Mouse (Mus musculus) midbrain, embryonic 15.5 days (tissue): ENCODE measurements around the gene Shank2. TPM values are rescaled to one million over a fixed set of nuclear protein-coding genes. Genes with fewer than 3 reads are reported as not detected.

ENCODE experiments used
- ATAC-seq: fragments of 200-750 bp; cut with Nextera tagmentation; replicated peaks from 2 replicates; pipeline ENCODE4 v1.8.0; 2017; ENCODE audit warnings: moderate TSS enrichment
- H3K27ac ChIP-seq: fragments of 300-500 bp; sonication (generic); 2 replicates; pipeline ENCODE4 v1.5.1; 2015; ENCODE audit warnings: mild to moderate bottlenecking, inconsistent platforms
- H3K27me3 ChIP-seq: fragments of 300-500 bp; sonication (generic); replicated peaks from 2 replicates; pipeline ENCODE4 v1.6.1; 2015; ENCODE audit warnings: inconsistent platforms
- H3K36me3 ChIP-seq: fragments of 300-500 bp; sonication (generic); replicated peaks from 2 replicates; pipeline ENCODE4 v1.6.1; 2015; ENCODE audit warnings: inconsistent platforms
- H3K4me1 ChIP-seq: fragments of 300-500 bp; sonication (generic); 2 replicates; pipeline ENCODE4 v1.6.1; 2015; ENCODE audit warnings: inconsistent platforms
- H3K4me2 ChIP-seq: fragments of 300-500 bp; sonication (generic); 2 replicates; pipeline ENCODE4 v1.6.1; 2015; ENCODE audit warnings: inconsistent platforms, mild to moderate bottlenecking, moderate library complexity
- H3K4me3 ChIP-seq: fragments of 300-500 bp; sonication (generic); 2 replicates; pipeline ENCODE4 v1.5.1; 2015; ENCODE audit warnings: mild to moderate bottlenecking, inconsistent platforms
- H3K9ac ChIP-seq: fragments of 300-500 bp; sonication (generic); 2 replicates; pipeline ENCODE4 v1.6.1; 2015; ENCODE audit warnings: mild to moderate bottlenecking, inconsistent platforms
- H3K9me3 ChIP-seq: fragments of 300-500 bp; sonication (generic); 2 replicates; pipeline ENCODE4 v1.6.1; 2016; ENCODE audit warnings: inconsistent platforms
- WGBS: fragments of 180-500 bp; shearing (Covaris S2); methylation state at CpG from one replicate; pipeline ENCODE4 v1.1.7; 2015; ENCODE audit warnings: mixed read lengths; 5-methylcytosine and 5-hydroxymethylcytosine counted together
- polyA plus RNA-seq: library from polyadenylated mRNA; unstranded; fragments of >200 nt; fragmentation: Nextera tagmentation; extraction: Ambion mirVana; gene quantifications from 2 replicates; pipeline ENCODE4 v1.2.1, GENCODE M21; 2015

The Shank2 gene
- polyA plus RNA-seq, 1 experiment from 2014 or later = 10.5 TPM

- Histone ChIP-seq H3K27ac (no peak overlapping the region), H3K9me3 (no peaks in the 10 kb centered on the region), H3K36me3 (no peaks in the 10 kb centered on the region), H3K9ac (no peak overlapping the region), H3K4me2 (no peak overlapping the region), H3K27me3 (no peaks in the 10 kb centered on the region), H3K4me1 (peaks cover 10% of the 10 kb centered on the region; the same call in 1 of the 2 replicates), H3K4me3 (no peak overlapping the region)
- WGBS = 79% methylated on average over 9 of the region's 9 CpGs
- no peak for ATAC-seq
Measured at GRCm38 (mm10) chr7:144210526-144210925, 208.8 kb downstream of the Shank2 start.

DNA sequence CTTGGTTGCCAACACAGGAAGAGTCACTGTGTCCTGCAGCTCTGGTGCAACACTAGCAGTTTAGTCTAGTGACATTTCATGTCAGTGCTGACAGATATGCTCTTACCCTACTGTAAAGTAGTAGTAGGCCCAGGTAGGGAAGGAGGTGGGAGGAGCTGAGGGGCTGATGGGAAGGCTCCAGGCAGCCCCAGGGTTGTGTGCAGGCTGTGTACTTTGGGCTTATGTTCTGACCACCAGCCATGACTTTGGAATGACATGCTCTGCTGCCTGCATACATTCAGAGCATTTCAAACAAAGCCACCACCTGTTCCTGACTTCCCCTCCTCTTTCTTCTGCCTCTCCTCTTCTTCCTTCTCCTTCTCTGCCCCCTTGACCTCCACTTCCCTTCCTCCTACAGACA, 211.0 kb downstream of the Shank2 start:
- H3K4me3 ChIP-seq = no peak overlapping the region
- H3K9me3 ChIP-seq = no peaks in the 10 kb centered on the region
- H3K9ac ChIP-seq = no peak overlapping the region
- no peak overlapping the region for H3K27ac ChIP-seq
- no peak overlapping the region for H3K4me2 ChIP-seq
- no peaks in the 10 kb centered on the region for H3K36me3 ChIP-seq
- H3K4me1 ChIP-seq = peaks cover 6% of the 10 kb centered on the region; the same call in 1 of the 2 replicates
- ATAC-seq = no peak
- H3K27me3 ChIP-seq = no peaks in the 10 kb centered on the region

DNA sequence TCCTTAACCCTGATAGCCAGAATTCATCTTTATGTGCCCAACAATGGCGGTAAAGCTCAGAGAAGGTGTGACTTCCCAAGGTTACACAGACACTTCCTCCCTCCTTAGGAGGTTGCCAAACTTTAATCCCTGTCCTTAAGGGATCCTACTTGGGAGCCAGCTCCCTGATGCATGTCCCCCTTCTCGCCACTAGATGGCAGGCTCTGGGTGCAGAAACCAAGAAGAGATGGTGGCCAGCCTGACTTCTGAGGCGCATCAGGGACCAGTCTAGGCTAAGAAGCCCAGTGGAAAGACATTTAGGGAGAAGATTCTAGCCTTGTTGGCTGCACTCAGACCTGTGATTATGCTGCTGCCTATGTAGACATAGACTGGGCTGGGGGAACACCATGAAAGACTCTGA, 215.5 kb downstream of the Shank2 start:
- no peak overlapping the region for H3K4me2 ChIP-seq
- 5% methylated on average over 3 of the region's 3 CpGs for WGBS
- H3K9me3 ChIP-seq = no peaks in the 10 kb centered on the region
- no peak overlapping the region for H3K27ac ChIP-seq
- no peak overlapping the region for H3K4me3 ChIP-seq
- no peak; the same call in 1 of the 2 replicates for ATAC-seq
- no peak overlapping the region for H3K9ac ChIP-seq
- H3K4me1 ChIP-seq = no peaks in the 10 kb centered on the region
- H3K27me3 ChIP-seq = no peaks in the 10 kb centered on the region
- no peaks in the 10 kb centered on the region for H3K36me3 ChIP-seq

DNA sequence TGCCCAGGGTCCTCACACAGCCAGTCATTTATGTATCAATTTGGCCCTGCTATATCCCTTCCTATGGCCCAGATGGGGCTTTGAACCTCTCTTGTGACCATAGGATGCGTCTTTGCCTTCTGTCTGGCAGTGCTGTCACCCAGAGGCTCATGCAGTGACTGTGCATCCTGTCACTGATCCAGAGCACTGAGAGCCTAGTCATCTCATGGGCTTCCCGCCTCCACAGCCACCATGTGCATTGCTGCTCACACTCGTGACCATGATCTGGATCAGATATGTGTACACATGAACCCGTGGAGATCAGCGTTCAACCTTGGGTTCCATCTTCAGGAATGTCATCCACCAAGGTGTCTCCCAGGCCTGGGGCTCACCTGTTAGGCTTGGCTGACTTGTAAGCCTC, 227.0 kb downstream of the Shank2 start:
- H3K9ac ChIP-seq = no peak overlapping the region
- no peak overlapping the region for H3K4me2 ChIP-seq
- H3K36me3 ChIP-seq = no peaks in the 10 kb centered on the region
- no peaks in the 10 kb centered on the region for H3K27me3 ChIP-seq
- H3K4me1 ChIP-seq = peaks cover 13% of the 10 kb centered on the region
- no peak for ATAC-seq
- 89% methylated on average over 5 of the region's 5 CpGs for WGBS
- no peak overlapping the region for H3K4me3 ChIP-seq
- H3K9me3 ChIP-seq = no peaks in the 10 kb centered on the region
- no peak overlapping the region for H3K27ac ChIP-seq

DNA sequence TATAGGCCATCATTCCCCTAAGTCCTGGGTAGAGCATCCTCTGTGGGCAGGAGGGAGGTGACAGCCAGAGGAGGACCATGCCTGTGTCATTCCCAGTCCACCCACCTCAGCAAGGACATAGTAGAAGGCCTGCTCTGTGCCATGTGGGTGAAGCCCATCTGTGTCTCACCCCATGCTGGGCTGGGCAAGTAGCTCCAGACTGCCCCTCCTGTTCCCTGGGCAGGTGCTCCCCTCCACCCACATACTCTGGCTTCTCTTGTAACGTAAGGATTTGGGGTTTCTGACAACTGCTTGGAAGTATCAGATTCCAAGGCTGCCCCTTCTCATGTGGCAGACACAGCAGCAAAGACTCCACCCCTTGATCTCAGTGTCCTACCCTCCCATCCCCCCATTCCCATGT, 227.7 kb downstream of the Shank2 start:
- Histone ChIP-seq H3K27ac (no peak overlapping the region), H3K36me3 (no peaks in the 10 kb centered on the region), H3K27me3 (no peaks in the 10 kb centered on the region), H3K4me1 (peaks cover 13% of the 10 kb centered on the region), H3K9ac (no peak overlapping the region), H3K4me2 (no peak overlapping the region), H3K9me3 (no peaks in the 10 kb centered on the region), H3K4me3 (no peak overlapping the region)
- no peak for ATAC-seq
- 61% methylated on average over 1 of the region's 1 CpGs for WGBS

DNA sequence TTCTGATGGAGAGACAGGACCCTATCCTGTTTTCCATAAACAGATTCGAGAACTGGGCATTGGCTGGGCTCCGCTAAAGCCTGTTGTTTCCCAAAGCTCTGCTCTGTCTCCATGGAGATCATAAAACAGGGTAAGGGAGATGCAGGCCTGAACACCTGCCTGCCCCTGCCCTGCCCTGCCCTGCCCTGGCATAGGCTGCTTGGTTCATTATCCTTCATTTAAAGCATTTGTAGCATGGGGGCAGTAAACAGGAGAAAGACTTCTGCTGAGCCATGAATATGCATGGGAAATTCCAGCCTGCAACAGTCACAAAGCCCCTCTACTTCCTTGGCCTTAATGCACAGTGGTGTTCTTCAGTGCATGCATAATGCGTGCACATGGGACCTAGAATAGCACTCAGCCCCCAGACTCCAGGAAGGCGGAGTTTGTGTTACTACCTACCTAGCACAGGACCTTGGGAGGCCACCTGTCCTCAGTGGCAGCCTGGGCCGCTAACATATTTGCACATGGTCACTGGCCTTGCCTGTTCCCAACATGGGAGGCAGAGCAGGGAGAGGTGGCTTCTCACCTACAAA, 230.5 kb downstream of the Shank2 start:
- H3K27me3 ChIP-seq = no peaks in the 10 kb centered on the region
- 0 out of 2 replicates have a peak overlapping the region, but pooled peaks have one; percentile 7 for H3K27ac ChIP-seq
- H3K4me1 ChIP-seq = peaks cover 13% of the 10 kb centered on the region
- no peak overlapping the region for H3K4me2 ChIP-seq
- 36% methylated on average over 5 of the region's 5 CpGs for WGBS
- H3K36me3 ChIP-seq = no peaks in the 10 kb centered on the region
- H3K4me3 ChIP-seq = no peak overlapping the region
- H3K9me3 ChIP-seq = no peaks in the 10 kb centered on the region
- H3K9ac ChIP-seq = no peak overlapping the region
- peak; percentile 22; the same call in 1 of the 2 replicates for ATAC-seq

- H3K9me3 ChIP-seq = no peaks in the 10 kb centered on the region
- WGBS = 88% methylated on average over 8 of the region's 8 CpGs
- H3K9ac ChIP-seq = no peak overlapping the region
- no peaks in the 10 kb centered on the region for H3K36me3 ChIP-seq
- no peak overlapping the region for H3K27ac ChIP-seq
- no peak overlapping the region for H3K4me2 ChIP-seq
- ATAC-seq = no peak
- peaks cover 25% of the 10 kb centered on the region for H3K4me1 ChIP-seq
- H3K27me3 ChIP-seq = no peaks in the 10 kb centered on the region
- no peak overlapping the region for H3K4me3 ChIP-seq
Measured at GRCm38 (mm10) chr7:144233479-144233878, 231.8 kb downstream of the Shank2 start.

GRCm38 (mm10) chr7:144234783-144235182, 233.1 kb downstream of the Shank2 start:
- H3K36me3 ChIP-seq = no peaks in the 10 kb centered on the region
- 58% methylated on average over 5 of the region's 5 CpGs for WGBS
- H3K27ac ChIP-seq = no peak overlapping the region
- H3K9me3 ChIP-seq = no peaks in the 10 kb centered on the region
- ATAC-seq = no peak
- H3K4me1 ChIP-seq = peaks cover 38% of the 10 kb centered on the region
- no peak overlapping the region for H3K9ac ChIP-seq
- no peak overlapping the region for H3K4me2 ChIP-seq
- no peaks in the 10 kb centered on the region for H3K27me3 ChIP-seq
- H3K4me3 ChIP-seq = no peak overlapping the region

DNA sequence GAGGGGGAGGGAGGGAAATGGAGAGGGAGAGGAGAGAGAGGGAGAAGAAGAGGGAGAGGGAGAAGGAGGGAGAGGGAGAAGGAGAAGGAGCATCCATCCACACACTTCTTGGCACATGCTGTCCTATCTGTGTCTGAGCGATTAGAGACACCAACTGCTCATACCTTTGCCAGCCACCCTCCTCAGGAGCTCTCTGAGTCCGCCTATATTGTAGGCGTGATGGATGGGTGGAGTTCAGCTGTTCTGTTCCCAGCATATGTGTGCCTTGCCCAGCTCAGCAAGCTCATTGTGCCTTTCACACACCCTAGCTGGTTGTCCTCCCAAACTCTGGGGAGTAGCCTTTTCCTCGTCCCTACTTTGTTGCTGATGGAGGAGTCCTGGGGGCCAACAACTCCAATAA, 233.8 kb downstream of the Shank2 start:
- Histone ChIP-seq H3K4me3 (no peak overlapping the region), H3K27me3 (no peaks in the 10 kb centered on the region), H3K27ac (no peak overlapping the region), H3K4me1 (peaks cover 45% of the 10 kb centered on the region), H3K9ac (no peak overlapping the region), H3K9me3 (no peaks in the 10 kb centered on the region), H3K36me3 (no peaks in the 10 kb centered on the region), H3K4me2 (no peak overlapping the region)
- 81% methylated on average over 4 of the region's 4 CpGs for WGBS
- ATAC-seq = no peak

DNA sequence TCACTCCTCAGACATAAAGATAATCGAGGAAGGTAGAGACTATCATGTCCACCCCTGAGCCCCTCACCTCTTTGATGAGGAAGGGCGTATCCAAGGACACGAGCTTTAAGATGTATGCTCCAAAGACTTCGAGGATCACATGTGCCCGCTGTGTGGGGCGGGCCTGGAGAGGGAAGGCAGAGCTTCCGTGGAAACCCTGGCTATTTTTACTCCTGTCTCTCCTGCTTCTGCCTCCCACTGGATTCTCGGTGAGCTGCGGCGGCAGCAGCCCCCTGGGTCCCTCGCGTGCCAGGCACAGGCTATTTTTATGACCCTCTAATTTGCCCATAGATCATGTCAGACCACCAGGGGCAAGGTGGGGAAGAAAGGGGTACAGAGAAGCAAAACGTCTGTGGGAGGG, 235.1 kb downstream of the Shank2 start:
- ATAC-seq = no peak
- Histone ChIP-seq H3K4me1 (peaks cover 49% of the 10 kb centered on the region), H3K36me3 (no peaks in the 10 kb centered on the region), H3K4me3 (no peak overlapping the region), H3K9ac (no peak overlapping the region), H3K9me3 (no peaks in the 10 kb centered on the region), H3K4me2 (no peak overlapping the region), H3K27me3 (no peaks in the 10 kb centered on the region), H3K27ac (no peak overlapping the region)
- WGBS = 76% methylated on average over 13 of the region's 13 CpGs

GRCm38 (mm10) chr7:144238409-144238808, 236.7 kb downstream of the Shank2 start:
- Histone ChIP-seq H3K9ac (peak overlapping the region; percentile 41; the same call in 1 of the 2 replicates), H3K4me1 (peaks cover 49% of the 10 kb centered on the region), H3K4me3 (peak overlapping the region; percentile 38), H3K36me3 (no peaks in the 10 kb centered on the region), H3K27me3 (no peaks in the 10 kb centered on the region), H3K4me2 (peak overlapping the region; percentile 51), H3K9me3 (no peaks in the 10 kb centered on the region), H3K27ac (peak overlapping the region; percentile 77)
- peak; percentile 55 for ATAC-seq
- WGBS = 21% methylated on average over 12 of the region's 12 CpGs

- Histone ChIP-seq H3K27me3 (no peaks in the 10 kb centered on the region), H3K4me1 (peaks cover 49% of the 10 kb centered on the region), H3K9ac (peak overlapping the region; percentile 41), H3K9me3 (no peaks in the 10 kb centered on the region), H3K4me3 (peak overlapping the region; percentile 38), H3K27ac (peak overlapping the region; percentile 77), H3K36me3 (no peaks in the 10 kb centered on the region), H3K4me2 (peak overlapping the region; percentile 51)
- WGBS = 29% methylated on average over 12 of the region's 12 CpGs
- ATAC-seq = peak; percentile 35; the same call in 1 of the 2 replicates
Measured at GRCm38 (mm10) chr7:144238992-144239391, 237.3 kb downstream of the Shank2 start.
